Mouse (Mus musculus) olfactory bulb, adult 2 months (tissue): ENCODE data around the gene Arhgap24.

ENCODE experiments used
- CTCF ChIP-seq: fragments of 200-500 bp; IDR thresholded peaks from 2 replicates; pipeline ENCODE4 v1.5.1; 2012; ENCODE audit warnings: low read depth, mild to moderate bottlenecking, low read length, moderate library complexity; ENCODE audit not compliant: insufficient read depth
- POLR2A ChIP-seq: fragments of 200-500 bp; IDR thresholded peaks from 2 replicates; pipeline ENCODE4 v1.6.1; 2012; ENCODE audit warnings: mild to moderate bottlenecking, low read depth, low read length, moderate library complexity; ENCODE audit not compliant: insufficient read depth

GRCm38 (mm10) chr5:102889163-102889488 is 407.9 kb downstream of the Arhgap24 start:
- TF ChIP-seq CTCF = no peak
- TF ChIP-seq POLR2A = no peak
